Mouse (Mus musculus) CD4-positive, CD25-positive, alpha-beta regulatory T cell, adult 4 months (primary cell): ENCODE measurements around the gene Gtf2e1. TPM values are rescaled to one million over a fixed set of nuclear protein-coding genes. Genes with fewer than 3 reads are reported as not detected.

Experiments
- ATAC-seq: one replicate; pipeline ENCODE4 v1.8.0; 2017
- polyA plus RNA-seq, 2 experiments: library from polyadenylated mRNA; unstranded; fragments of 100-300 nt; shearing (Covaris generic); gene quantifications; one replicate each; pipeline ENCODE4 v1.2.1; 2017

Gtf2e1 gene
- polyA plus RNA-seq, 2 experiments from 2014 or later = 14.4 to 16.9 TPM

DNA sequence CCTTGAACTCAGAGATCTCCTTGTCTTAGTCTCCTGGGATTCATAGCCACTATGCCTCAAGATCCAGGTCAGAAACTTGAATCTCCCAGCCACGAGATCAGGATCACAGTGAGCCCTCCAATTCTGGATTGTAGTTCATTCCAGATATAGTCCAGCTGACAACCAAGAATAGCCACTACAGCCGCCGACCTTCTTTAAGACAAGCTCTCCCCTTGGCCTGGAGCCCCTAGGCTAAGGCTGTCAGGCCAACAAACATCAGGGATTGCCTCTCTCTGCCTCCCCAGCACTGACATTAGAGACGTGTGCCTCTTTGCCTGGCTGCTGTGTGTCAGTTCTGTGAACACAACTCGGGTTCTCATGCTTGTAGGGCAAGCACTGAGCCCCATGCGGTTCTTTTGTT lies 1.2 kb upstream of the Gtf2e1 start:
- ATAC-seq = no peak

DNA sequence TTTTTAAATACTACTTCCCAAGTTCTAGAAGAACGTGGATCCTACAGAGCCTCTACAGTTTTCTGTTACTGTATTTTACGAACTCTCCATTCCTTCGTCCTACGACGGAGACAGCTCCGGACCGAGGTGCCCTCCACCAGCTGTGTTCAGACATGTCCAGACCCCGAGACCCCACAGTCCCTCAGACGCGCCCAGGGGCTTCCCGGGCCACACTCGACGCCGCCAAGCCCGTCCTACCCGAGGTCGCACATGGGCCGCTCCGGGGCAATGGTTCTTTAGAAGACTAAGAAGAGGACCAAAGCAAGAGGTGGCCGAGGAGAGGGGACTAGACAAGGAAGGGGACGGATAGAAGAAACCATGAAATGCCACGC lies 364 bp downstream of the Gtf2e1 start:
- peak; percentile 35 for ATAC-seq

DNA sequence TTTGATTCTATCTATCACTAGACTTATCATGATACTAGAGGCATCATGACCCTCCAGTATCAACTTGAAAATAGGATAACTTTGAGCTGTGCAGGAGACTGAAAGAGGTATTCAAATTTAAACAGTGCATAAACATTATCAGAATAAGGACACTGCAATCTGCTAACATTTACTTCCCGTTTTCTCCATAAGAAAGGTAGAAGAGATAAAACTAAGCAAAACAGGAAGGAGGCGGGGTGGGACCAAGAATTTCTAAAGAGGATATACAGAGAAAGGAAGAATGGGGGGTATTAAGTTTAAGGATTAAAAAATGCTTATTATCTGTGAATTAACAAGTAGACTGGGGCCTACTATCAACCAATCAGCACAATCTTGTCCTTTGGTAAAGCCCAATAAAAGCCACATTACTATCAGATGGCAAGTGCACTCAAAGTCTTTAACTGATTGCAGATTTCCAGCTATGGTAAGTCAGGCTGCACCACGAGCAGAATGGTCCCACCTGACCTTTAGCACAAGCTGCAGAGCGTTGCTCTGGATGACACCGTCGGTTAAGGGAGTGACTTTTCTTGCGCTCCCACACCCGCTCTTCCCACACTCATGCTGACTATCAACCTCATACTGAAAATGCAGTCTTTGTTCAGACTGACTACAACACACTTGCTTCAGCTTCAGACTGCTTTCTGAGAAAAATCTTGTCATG lies 6.1 kb downstream of the Gtf2e1 start:
- ATAC-seq = peak; percentile 22

DNA sequence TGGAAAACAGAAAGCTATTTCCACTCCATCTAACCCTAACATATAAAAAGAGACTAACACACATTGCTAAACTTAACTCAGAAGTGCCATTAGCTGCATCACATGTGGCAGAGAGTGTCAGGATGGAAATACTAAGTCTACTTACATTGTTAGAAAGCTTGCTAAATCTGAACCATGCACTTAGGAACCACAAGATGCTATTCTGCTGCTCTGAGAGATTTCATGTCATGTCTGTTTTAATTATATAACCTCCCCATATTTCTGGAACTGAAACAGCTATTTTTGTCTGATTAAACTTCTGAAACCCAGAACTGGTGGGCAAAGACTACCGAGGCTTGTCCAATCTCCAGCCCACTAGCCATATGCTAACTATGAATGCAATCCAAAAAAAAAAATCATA lies 7.5 kb downstream of the Gtf2e1 start:
- ATAC-seq = no peak

DNA sequence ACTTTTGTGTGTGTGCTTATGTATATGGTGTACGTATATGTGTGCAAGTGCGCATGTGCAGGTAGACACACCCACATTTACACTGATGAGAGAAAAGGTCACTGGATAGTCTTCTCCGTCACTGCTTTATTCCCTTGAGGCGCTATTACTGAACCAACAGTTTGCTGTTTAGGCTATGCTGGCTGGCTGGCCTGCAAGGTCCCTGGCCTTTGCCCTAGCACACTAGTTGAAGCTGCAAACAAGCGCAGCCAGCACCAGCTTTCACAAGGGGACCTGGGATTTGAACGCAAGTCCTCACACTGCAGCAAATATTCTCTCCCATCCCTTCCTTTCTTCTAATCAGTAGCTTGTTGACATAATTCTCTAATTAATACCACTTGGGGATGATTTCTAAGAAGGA lies 9.4 kb downstream of the Gtf2e1 start:
- ATAC-seq = no peak

DNA sequence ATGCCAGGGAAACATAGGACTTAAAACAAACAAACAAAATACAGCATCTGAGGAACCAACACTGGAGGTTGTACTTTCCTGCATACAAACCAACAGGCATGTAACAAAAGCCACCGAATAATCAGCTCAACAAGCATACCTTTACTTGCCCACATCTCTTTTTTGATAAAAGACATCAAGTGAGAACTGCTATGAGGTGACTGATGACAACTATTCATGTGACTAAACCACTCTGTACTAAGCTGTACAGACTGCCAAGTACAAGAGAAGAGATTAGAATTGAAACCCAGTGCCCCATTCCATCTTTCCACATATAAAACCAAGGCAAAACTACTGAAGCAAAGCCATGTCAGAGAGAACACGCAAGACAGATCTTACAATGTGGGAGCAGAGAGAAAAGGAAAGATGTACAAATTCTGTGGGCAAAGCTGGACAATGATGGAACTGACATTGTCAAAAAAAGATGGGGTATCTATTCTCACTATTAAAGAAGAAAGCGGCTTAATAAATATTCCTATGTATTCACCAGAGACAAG lies 12.8 kb downstream of the Gtf2e1 start:
- ATAC-seq = no peak

DNA sequence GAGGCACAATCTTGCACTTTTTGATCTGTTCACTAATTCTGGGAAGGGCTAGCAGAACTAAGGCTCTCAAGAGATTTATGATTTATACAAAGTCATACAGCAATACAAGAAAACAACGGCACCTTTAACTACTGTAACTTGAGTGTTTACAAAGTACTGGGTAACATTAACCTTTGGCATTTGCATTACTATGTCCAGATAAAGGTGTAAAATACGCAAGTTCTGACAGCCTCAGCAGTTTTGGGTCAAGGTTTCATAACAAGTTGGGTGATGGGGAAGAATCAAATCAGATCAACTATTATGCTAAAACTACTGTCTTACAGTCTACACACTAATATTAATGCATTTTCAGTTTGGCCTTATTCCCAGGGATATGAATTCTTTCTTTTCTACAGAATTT lies 14.5 kb downstream of the Gtf2e1 start:
- no peak for ATAC-seq

DNA sequence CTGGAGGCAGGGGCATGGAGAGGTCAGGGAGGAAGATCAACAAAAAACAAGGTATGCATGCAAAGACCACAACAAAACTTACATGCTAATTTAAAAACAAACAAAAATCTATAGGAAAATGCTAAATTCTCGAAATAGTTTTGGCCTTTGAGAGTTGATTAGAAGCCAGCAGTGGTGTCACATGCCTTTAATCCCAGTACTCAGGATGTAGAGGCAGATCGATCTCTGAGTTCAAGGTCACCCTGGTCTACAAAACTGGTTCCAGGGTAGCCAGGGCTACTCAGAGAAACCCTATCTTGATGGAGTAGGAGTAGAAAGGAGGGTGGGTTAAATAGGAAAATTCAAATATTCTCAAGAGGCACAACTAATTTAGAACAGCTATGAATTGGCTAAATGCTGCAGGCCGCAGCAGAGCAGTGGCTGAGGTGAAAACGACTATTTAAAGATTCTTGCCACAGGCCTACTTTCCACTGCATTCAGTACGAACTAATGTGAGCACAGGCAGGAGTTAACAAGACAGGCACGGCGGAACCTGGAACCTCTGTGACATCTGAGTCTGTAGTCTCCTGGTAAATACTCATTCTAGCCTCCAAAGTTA lies 17.4 kb downstream of the Gtf2e1 start:
- no peak for ATAC-seq

DNA sequence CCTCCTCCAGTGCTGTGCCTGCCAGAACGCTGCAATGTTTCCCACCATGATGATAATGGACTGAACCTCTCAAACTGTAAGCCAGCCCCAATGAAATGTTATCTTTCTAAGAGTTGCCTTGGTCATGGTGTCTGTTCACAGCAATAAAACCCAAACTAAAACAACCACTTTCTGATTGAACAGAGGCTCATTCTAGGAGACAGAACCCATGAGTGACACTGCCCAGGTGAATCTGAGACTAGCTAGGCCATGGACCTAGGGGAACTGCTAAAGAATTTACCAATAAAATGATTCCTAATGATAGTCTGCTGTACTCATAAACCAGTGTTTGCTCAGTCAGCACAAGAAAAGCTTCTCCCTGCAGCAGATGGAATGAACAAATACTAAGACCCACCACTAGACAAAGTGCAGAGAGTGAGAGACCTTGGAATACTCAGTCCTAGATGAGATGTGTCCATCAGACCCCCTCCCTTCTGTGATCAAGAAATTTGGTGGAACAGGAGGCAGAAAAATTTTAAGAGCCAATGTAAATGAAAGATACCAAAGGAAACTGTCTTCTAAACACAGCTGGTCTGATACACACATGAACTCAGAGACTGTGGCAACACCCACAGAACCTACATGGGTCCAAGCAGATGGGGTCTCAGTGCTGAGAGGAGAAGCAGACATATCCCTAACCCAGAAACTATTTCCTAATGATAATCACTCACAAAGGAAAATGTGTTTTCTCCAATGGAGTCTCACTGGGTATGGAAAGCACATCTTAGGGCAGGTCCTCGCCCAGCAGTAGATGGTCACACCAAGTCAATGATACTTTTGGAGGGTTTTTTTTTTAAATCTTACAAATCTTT lies 19.2 kb downstream of the Gtf2e1 start:
- no peak for ATAC-seq

DNA sequence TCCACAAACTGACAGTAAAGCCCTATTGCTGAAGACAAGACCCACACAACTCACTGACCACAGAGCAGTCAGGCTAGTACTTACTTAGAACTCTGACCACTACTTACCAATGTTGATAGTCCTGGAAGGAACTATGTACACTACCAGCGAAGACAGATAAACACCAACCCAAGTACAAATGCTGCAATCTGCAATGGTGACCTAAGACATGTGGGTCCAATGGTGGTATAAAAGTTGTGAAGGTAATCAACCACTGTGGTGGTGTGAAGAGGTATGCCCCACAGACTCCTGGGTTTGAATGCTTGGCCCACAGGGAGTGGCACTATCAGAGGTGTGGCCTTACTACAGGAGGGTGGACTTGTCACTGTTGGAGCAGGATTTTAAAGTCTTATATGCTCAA lies 19.9 kb downstream of the Gtf2e1 start:
- ATAC-seq = no peak

DNA sequence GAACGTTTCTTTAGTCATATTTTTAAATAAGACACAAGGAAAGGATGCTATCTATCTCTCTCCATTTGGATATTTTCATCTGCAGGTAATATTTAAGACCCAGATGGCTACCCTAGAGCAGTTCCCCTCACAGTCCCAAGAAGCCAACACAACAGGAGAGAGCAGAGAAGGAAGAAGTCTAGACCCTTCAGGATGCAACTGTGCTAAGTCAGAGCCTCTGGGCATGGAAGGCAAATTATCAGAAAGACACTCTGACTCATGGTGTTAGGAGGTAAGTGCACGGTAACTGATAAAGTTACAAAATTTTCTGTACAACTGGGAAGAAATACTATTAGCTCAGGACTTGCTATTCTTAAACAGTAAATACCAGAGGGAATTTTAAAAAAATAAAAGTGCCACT lies 20.9 kb downstream of the Gtf2e1 start:
- no peak for ATAC-seq

DNA sequence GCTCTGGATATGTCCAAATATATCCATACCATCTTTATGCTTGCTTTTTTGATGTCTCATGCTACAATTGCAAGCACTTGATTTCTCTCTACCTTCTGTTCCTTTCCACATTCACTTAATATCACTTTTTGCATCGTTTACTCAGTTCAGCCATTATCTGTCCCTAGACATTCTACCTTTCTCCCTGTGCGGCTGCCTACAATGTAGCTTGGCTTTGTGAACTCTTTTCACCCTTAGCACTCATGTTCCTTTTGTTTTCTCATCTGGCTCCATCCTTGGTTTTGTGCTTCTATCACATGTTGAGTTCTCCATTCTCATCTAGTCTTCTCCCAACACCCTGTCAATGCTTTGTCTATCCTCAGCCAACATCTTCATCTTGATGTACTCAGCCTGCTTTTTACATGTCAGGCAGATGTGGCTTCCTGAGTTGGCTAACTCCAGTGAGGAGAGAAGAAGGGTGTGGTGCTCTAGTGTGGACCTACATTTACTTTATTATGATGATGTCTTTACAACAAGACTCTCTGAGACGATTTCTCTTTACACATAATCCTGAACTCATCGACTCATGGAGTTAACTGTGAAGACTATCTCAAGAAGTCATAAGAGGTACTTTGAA lies 21.9 kb downstream of the Gtf2e1 start:
- ATAC-seq = no peak

DNA sequence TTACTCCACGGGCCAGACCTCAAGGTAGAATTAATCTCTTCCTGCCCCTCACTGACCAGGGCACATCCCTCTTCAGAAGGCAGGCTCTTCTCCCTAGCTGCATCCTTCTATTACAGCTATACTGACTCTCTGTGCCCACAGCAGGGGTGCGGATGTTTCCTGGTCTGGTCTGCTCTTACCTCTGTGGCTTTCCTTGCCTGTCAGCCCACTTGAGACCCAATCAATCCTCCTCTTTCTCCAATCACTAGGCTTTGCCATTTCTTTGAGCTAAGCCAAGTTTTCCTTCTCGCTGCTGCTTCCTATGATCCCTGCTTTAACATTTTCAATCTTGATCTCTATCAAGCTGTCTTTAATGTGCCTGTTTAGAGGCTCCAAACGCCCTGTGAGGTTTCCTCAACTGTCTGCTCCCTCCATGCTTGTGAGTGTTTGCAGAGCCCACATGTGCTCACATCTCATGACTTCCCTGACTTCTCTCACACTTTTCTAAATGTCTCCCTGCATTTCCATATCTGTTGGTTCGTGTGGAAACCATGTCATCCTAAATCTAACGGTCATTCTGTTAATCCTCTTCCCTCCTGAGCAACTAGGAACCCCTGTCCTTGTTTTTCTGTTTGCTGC lies 23.1 kb downstream of the Gtf2e1 start:
- no peak for ATAC-seq

DNA sequence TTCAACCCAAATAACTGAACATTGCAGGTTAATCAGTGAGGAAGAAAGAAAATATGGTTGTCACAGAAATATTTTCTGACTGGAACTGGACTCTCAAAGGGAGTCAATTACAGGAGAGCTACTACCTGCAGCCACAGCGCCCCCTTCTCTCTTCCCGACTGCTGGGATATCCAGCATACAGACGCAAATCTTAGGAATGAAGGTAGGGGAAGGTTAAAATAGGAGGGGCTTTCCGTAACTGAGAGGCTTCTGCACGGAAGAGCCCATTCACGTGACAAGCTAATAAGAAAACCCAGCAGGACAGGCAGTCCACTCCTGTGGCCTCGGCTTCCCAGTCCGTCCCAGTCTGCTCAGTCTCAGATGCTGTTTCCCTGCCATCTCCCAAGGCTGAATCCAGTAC lies 24.9 kb downstream of the Gtf2e1 start:
- no peak for ATAC-seq

DNA sequence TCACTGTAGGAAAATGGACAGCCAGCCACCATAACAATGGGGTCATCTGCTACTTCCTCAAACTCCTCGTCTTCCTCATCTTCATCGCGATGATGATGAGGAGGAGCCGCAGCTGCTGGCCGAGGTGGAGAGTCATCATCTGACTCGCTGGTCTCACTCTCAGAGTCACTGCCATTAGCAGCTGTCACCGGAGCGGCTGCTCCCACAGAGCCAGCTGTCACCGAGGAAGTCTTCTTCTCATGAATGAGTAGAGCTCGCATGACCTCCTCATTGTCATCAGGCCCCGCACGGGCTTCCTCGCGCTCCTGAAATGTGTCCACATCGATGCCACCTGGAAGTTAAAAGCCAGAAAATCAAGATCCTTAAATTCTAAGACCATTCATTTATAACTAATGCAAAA lies 28.1 kb downstream of the Gtf2e1 start:
- no peak for ATAC-seq

DNA sequence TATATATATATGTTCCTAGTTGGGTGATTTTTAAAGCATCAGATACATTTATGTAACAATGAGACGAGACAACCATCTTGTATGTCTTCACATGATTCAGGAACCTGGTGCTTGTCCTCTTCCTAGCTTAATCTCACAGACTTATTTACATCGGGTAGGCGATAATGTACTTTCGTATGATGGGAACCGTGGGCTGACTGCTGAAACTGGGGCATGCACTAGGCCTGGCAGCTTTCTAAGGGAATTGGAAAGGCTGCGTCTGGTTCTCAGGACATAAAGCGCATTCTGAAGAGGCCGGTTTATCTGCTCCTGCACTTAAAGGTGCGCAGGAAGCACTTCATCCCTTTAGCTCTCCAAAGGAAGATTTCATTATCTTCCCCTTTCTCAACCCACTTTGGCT lies 32.8 kb downstream of the Gtf2e1 start:
- ATAC-seq = no peak

DNA sequence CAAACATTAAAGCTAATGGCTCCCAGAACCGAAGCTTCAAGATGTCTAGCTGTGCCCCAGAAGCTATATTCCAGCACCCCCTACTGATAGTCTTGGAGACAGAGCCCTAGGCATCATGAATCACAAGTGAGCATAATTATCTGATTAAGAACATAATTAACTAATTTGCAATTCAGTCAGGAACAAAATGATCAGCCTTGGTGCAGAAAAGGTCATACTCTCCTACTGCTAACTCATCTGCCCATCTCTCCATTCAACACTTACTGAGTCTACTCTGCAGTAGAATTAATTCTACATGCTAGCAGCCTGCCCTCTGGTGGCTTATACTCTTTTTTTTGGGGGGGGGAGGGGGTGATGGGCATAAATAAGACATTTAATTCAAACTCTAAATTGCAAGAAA lies 35.1 kb downstream of the Gtf2e1 start:
- no peak for ATAC-seq

DNA sequence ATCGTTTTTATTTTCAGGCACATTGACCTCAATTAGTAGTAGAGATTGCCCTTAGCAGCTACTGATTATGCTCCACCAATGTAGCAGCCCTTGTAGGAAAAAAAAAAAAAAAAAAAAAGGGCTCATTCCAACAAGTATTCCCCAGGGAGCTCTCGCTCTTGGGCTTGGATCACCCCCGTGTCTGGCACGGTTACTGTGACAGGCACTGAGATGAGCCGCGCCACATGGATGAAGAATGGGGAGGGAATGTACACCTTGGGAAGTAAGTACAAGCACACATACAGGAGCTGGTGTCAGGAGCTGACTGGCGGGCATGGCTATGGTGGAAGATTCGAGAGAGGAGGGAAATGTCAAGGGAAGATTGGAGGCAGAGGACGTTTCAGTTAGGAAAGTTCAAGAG lies 41.0 kb downstream of the Gtf2e1 start:
- no peak for ATAC-seq

DNA sequence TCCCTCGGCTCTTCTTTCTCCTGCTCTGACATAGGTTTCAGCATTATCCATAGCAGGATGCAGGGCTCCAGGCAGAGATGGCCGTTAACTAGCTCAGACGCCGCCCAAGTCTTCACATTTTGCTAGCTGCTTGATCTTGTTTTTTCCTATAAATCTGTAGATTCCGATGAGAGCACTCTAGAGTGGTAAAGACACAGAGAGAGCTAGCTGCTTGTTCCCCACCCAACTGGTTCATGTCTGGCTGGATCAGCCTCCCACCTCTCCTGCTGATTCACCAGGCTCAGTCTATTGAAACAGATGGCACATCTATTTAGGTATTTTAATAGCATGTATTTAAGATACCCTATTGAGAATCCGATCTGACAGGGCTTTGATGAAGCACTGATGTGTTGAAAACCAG lies 44.6 kb downstream of the Gtf2e1 start:
- ATAC-seq = no peak

DNA sequence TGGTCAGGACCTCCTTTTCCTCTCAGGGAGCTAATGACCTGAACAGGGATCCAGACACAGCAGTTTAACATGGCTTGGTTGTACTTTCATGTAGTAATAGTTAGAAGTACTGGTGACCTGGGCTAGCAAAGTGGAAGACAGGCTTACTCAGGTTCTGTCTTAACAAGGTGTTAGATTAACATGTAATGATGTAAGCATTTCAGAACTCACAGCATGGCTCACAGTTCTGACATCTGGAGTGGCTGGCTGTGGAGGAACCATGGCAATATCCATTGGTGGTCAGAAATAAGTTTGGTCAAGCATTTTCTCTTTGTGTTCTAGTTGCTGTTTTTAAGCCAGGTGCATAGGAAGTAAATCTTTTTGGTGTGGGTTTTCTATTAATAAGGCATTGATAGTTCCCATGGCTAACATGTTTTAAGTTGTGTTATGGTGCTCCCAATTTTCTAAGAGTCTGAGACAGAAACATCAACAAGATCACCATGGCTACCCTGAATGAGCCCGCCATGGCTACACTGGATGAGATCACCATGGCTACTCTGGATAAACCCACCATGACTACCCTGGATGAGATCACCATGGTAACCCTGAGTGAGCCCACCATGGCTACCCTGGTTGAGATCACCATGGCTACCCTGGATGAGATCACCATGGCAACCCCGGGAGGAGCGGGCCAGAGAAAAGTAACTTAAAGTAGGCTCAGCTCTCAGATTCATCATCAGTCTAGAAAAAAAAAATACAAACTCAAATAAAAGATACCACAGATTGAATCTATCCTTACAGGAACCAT lies 52.6 kb downstream of the Gtf2e1 start:
- ATAC-seq = no peak

DNA sequence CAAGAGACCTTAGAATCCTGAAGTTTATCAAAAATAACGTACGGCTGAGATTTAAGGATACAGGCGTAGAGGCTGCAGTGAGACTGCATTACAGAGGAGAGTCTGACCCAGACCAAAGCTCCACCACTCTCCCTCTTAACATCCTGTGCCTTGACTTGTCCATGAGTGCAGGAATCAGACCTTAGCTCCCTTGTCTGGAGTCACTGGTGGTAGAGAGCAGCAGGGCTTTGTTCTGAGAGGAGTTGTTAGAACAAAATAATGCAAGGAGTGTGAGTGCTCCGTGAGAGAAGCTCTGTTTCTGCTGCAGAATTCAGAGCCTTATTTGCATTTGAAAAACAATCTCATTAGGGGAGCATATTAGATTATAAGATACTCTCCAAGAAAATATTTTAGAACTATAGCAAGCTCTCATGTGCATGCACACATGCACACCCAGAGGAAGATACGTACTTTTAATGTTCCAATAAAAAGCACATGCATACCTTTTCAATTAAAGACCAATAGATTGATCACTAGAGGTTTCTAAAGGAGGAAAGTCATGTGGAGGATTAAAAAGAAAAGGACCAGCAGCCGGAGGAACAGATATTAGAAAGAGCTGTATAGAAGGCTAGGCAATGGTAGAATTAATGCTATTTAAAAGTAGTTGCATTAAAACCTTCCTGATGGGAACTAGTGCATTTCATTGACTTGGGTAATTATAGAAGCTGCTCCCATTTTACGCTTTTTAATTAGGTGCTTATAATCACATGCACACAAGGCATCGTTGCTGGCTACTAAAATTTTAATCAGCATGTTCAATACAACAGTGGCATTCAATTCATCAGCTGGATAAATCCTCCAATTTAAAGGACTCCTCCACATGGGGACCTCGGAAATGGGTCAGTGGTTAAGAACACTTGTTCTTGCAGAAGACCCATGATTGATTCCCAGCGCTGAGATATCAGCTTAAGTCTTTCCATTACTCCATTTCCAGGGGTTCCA lies 61.0 kb downstream of the Gtf2e1 start:
- ATAC-seq = no peak
